Mouse (Mus musculus) hindbrain, embryonic 16.5 days (tissue): ENCODE data around the gene Nptxr. TPM values are rescaled to one million over a fixed set of nuclear protein-coding genes. Genes with fewer than 3 reads are reported as not detected.

ENCODE experiments used
- ATAC-seq: fragments of 200-750 bp; cut with Nextera tagmentation; 2 replicates; pipeline ENCODE4 v1.8.0; 2017; ENCODE audit warnings: moderate TSS enrichment, moderate library complexity
- H3K27ac ChIP-seq: fragments of 300-500 bp; sonication (generic); 2 replicates; pipeline ENCODE4 v1.5.1; 2014; ENCODE audit warnings: low read depth, mild to moderate bottlenecking, control low read depth, low read length, moderate library complexity
- H3K27me3 ChIP-seq: fragments of 300-500 bp; sonication (generic); replicated peaks from 2 replicates; pipeline ENCODE4 v1.6.1; 2014; ENCODE audit warnings: low read length; ENCODE audit not compliant: control insufficient read depth, insufficient read depth
- H3K36me3 ChIP-seq: fragments of 300-500 bp; sonication (generic); 2 replicates; pipeline ENCODE4 v1.6.1; 2014; ENCODE audit warnings: mild to moderate bottlenecking, low read length, moderate library complexity, mixed read lengths; ENCODE audit not compliant: control insufficient read depth, insufficient read depth
- H3K4me1 ChIP-seq: fragments of 300-500 bp; sonication (generic); 2 replicates; pipeline ENCODE4 v1.6.1; 2014; ENCODE audit warnings: low read depth, low read length; ENCODE audit not compliant: control insufficient read depth, insufficient read depth
- H3K4me2 ChIP-seq: fragments of 300-500 bp; sonication (generic); 2 replicates; pipeline ENCODE4 v1.6.1; 2014; ENCODE audit warnings: mild to moderate bottlenecking, low read length, control low read depth, moderate library complexity
- H3K4me3 ChIP-seq: fragments of 300-500 bp; sonication (generic); 2 replicates; pipeline ENCODE4 v1.5.1; 2014; ENCODE audit warnings: mild to moderate bottlenecking, low read length, control low read depth, moderate library complexity
- H3K9ac ChIP-seq: fragments of 300-500 bp; sonication (generic); 2 replicates; pipeline ENCODE4 v1.6.1; 2014; ENCODE audit warnings: low read depth, mild to moderate bottlenecking, control low read depth, low read length, moderate library complexity
- H3K9me3 ChIP-seq: fragments of 300-500 bp; sonication (generic); 2 replicates; pipeline ENCODE4 v1.6.1; 2014; ENCODE audit warnings: mild to moderate bottlenecking, low read length, moderate library complexity; ENCODE audit not compliant: control insufficient read depth
- WGBS: fragments of 180-500 bp; shearing (Covaris S2); extraction: QIAGEN DNeasy Blood & Tissue Kit; methylation state at CpG from one replicate; pipeline ENCODE4 v1.1.7; 2014; 5-methylcytosine and 5-hydroxymethylcytosine counted together
- polyA plus RNA-seq: library from polyadenylated mRNA; unstranded; fragments of >200 nt; fragmentation: Nextera tagmentation; extraction: Ambion mirVana; gene quantifications from 2 replicates; pipeline ENCODE4 v1.2.1, GENCODE M21; 2015

Nptxr gene
- polyA plus RNA-seq, 1 experiment from 2014 or later, result 44.1 TPM

DNA sequence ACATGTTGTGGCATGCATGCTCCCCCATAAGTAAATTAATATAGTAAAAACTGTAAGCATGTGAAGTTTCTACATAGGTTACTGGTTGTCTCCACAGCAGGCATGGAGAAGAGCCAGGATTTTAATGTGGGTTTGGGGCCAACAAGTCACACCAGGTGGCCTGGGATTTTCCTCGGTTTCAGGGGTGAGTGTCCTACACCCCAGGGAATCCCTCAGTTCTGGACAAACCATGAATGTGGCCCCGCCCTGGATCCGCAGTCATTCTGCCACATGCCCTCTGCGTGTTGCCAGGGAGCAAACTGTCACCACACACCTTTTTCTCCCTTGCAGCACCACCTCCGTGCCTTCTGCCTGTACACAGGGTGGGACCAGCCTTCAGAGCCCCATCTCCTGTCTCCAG, 4.1 kb upstream of the Nptxr start:
- H3K4me3 ChIP-seq, result no peak overlapping the region
- no peaks in the 10 kb centered on the region for H3K9me3 ChIP-seq
- H3K4me1 ChIP-seq, result peaks cover 3% of the 10 kb centered on the region; the same call in 1 of the 2 replicates
- no peak overlapping the region; the same call in 1 of the 2 replicates for H3K9ac ChIP-seq
- H3K36me3 ChIP-seq, result no peaks in the 10 kb centered on the region
- no peak overlapping the region for H3K4me2 ChIP-seq
- peaks cover 5% of the 10 kb centered on the region for H3K27me3 ChIP-seq
- no peak overlapping the region for H3K27ac ChIP-seq
- 62% methylated on average over 5 of the region's 5 CpGs for WGBS
- no peak for ATAC-seq

DNA sequence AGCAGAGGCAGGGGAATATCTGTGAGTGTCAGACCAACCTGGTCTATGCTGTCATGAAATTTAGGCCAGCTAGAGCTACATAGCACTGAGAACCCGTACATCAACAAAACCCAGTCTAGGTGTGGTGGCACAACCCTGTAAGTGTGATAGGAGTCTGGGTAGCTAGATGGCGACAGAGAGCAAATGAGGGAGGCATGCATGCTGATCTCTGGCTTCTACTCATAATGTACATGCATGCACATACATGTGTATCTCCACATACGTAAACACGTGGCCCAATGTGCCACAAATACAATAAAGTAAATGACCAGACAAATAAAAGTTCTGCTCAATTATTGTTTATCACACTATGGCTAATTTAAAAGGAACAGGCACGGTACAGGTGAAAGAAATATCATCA, 3.5 kb upstream of the Nptxr start:
- peaks cover 5% of the 10 kb centered on the region for H3K27me3 ChIP-seq
- peaks cover 3% of the 10 kb centered on the region; the same call in 1 of the 2 replicates for H3K4me1 ChIP-seq
- H3K36me3 ChIP-seq, result no peaks in the 10 kb centered on the region
- 32% methylated on average over 5 of the region's 5 CpGs for WGBS
- no peak overlapping the region for H3K4me3 ChIP-seq
- no peaks in the 10 kb centered on the region for H3K9me3 ChIP-seq
- no peak overlapping the region for H3K27ac ChIP-seq
- no peak for ATAC-seq
- H3K9ac ChIP-seq, result no peak overlapping the region
- no peak overlapping the region for H3K4me2 ChIP-seq

DNA sequence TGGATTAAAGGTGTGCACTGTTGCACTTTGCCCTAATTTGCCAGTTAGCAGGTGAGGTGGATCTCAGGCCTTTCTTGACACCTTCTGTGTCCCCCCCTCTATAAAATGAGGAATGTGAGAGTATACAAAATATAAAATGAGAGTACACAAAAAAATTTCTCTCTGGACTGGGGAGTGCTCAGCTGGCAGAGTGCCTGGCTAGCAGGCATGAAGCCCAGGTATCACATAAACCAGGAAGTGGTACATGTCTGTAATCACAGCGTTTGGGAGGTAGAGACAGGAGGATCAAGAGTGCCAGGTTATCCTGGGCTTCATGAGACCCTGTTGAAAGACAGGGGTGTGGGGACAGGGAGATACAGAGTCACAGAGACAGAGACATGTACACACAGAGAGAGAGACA, 2.5 kb upstream of the Nptxr start:
- Histone ChIP-seq H3K4me1 (peaks cover 9% of the 10 kb centered on the region), H3K4me2 (no peak overlapping the region), H3K27ac (no peak overlapping the region), H3K4me3 (no peak overlapping the region), H3K9ac (no peak overlapping the region), H3K36me3 (no peaks in the 10 kb centered on the region), H3K27me3 (peaks cover 5% of the 10 kb centered on the region), H3K9me3 (no peaks in the 10 kb centered on the region)
- ATAC-seq, result no peak
- WGBS, result 55% methylated on average over 1 of the region's 1 CpGs

DNA sequence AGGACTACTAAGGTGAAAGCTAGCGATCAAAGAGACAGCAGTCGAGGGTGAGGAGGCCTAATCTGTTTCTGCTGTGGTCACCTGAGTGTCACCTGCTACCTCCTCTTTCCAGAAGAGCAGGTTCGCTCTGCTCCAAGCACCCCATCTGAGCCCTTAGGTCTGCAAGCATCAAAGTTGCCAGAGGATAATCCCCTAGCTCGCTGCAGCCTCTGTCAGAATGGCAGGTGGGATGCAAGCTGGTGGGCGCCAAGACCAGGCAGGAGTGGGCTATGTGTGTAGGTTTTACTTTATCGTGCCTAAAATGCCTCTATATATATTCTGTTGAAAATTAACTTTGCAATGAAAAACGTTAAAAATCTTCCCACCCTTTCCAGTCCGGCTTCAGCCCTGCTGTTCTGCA, 680 bp upstream of the Nptxr start:
- peaks cover 11% of the 10 kb centered on the region for H3K4me1 ChIP-seq
- ATAC-seq, result no peak
- H3K27ac ChIP-seq, result no peak overlapping the region; the same call in none of the 2 replicates
- no peaks in the 10 kb centered on the region for H3K9me3 ChIP-seq
- H3K27me3 ChIP-seq, result peaks cover 5% of the 10 kb centered on the region
- WGBS, result 26% methylated on average over 8 of the region's 8 CpGs
- H3K4me3 ChIP-seq, result peak overlapping the region; percentile 79; the same call in 1 of the 2 replicates
- peak overlapping the region; percentile 86 for H3K9ac ChIP-seq
- no peaks in the 10 kb centered on the region for H3K36me3 ChIP-seq
- peak overlapping the region; percentile 83 for H3K4me2 ChIP-seq

DNA sequence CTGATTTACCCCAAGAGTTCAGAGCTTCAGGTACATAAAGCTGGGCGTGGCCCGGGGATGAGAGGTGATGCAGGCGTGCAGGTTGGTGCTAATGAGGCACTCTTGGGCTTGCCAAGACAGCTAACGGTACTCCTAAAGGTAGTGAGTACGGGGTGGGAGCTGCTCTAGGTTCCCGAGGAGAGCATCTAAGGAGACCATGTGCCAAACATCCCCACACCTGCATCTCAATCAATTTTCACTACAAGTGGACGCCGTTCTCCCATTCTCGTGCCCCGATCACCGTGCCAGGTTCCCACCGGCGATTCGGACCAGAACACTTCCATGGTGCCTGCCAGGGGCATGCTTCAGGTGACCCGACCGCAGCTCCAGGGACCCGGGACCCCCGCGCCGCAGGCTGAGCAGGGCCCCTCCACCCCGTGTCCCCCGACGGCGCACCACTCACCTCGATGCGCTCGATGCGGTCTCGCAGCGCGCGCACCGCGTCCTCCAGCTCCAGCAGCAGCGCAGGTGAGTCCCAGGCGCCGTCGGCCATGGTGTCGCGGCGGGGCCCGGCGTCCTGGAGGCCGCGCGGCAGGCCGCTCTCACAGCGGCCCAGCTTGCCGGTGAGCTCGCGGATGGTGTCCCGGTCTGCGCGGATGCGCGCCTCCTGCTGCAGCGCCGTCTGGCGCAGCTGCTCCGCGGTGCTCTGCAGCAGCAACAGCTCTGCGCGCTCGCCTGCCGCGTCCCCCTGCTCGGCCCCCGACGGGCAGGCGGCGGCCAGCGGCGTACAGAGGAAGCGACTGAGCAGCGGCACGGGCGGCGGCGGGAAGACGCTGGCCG, 824 bp downstream of the Nptxr start:
- no peaks in the 10 kb centered on the region for H3K9me3 ChIP-seq
- H3K4me3 ChIP-seq, result peak overlapping the region; percentile 79
- H3K27ac ChIP-seq, result peak overlapping the region; percentile 83
- ATAC-seq, result peak; percentile 56
- H3K9ac ChIP-seq, result peak overlapping the region; percentile 86
- no peaks in the 10 kb centered on the region for H3K36me3 ChIP-seq
- WGBS, result 4% methylated on average over 65 of the region's 81 CpGs
- peaks cover 3% of the 10 kb centered on the region; the same call in 1 of the 2 replicates for H3K27me3 ChIP-seq
- peak overlapping the region; percentile 83 for H3K4me2 ChIP-seq
- peaks cover 11% of the 10 kb centered on the region for H3K4me1 ChIP-seq

DNA sequence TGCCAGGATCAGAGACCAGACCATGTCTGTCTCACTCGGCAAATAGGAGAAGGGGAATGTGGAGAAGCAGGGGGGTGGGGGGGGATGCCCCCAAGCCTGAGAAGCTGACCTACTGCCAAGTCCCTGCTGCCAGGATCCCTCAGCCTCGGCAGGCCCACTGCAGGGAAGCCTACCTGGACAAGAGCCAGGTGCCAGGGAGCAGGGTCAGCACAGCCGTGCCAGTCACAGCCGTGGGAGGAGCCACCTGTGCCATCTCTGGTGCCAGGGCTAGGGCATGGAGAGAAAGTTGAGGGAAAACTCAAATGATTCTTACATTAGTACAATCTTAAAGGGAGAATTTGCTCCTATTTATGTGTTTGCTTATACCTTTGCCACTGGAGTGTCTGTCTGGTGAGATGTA, 2.3 kb downstream of the Nptxr start:
- Histone ChIP-seq H3K36me3 (no peaks in the 10 kb centered on the region), H3K9me3 (no peaks in the 10 kb centered on the region), H3K9ac (no peak overlapping the region), H3K27me3 (peaks cover 2% of the 10 kb centered on the region; the same call in 1 of the 2 replicates), H3K4me3 (no peak overlapping the region; the same call in 1 of the 2 replicates), H3K4me1 (peaks cover 11% of the 10 kb centered on the region), H3K27ac (no peak overlapping the region), H3K4me2 (peak overlapping the region; percentile 83)
- ATAC-seq, result no peak
- 46% methylated on average over 4 of the region's 4 CpGs for WGBS

DNA sequence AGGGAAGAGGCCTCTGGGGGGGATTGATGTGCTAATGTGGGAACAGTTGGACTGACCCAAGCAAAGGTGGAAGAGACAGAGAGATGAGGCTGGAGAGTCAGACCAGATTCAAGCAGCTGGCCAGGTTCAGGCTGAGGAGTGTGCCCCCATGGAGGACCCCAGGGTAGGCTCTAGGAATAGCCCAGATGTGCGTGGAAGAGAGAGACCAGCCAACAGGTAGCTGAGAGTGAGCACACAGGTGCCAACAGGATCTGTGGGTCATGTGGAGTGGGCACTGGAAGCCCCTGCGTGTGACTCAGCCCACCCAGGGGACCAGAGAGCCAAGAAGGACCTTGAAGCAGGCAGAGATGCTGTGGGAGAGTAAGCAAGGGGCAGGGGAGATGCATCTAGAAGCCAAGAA, 2.9 kb downstream of the Nptxr start:
- Histone ChIP-seq H3K4me2 (no peak overlapping the region), H3K27me3 (peaks cover 2% of the 10 kb centered on the region; the same call in 1 of the 2 replicates), H3K4me3 (no peak overlapping the region), H3K36me3 (no peaks in the 10 kb centered on the region), H3K9ac (no peak overlapping the region), H3K9me3 (no peaks in the 10 kb centered on the region), H3K4me1 (peaks cover 11% of the 10 kb centered on the region), H3K27ac (no peak overlapping the region)
- WGBS, result 66% methylated on average over 2 of the region's 2 CpGs
- no peak for ATAC-seq

DNA sequence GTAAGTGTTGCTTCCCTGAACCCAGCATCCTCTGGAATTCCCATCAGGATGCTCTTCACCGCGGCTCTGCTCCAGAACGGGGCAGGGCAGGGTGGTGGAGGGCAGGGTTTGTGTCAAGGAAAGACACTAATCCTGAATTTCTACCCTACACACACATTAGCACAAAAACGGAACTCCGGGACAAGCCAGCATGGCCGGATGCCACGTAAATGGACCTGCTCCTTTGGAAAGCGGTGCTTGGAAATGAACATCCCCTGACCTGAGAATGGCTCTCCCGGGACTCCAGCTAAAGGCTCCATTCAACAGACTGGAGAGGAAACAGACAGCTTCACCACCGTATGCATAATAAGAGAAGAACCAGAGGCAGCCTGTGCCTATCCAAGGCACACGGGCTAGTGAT, 3.9 kb downstream of the Nptxr start:
- H3K36me3 ChIP-seq, result no peaks in the 10 kb centered on the region
- H3K4me2 ChIP-seq, result no peak overlapping the region
- H3K9me3 ChIP-seq, result no peaks in the 10 kb centered on the region
- peaks cover 11% of the 10 kb centered on the region for H3K4me1 ChIP-seq
- no peak overlapping the region for H3K9ac ChIP-seq
- H3K27ac ChIP-seq, result no peak overlapping the region
- H3K4me3 ChIP-seq, result no peak overlapping the region
- no peak for ATAC-seq
- 0 out of 2 replicates have a peak, but pooled peaks cover under 1% of the 10 kb centered on the region for H3K27me3 ChIP-seq
- 42% methylated on average over 11 of the region's 11 CpGs for WGBS

DNA sequence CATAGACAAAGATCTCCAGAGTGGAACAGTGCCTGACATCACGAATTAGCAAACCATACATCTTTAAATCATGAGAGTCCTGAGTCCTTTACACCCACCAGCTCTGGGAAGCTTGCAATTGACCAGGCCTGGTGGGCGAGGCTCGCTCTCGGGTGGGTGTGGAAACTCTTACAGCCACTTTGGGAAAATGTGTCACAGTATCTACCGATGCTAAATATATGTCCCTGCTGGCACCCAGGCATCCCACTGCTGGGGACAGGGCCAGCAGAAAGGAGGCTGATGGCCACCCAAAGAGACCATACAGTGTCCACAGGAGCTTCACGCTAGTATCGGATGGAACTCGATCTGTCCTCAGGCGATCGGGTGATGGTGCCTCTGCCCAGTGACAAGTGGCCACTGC, 6.0 kb downstream of the Nptxr start:
- Histone ChIP-seq H3K27ac (no peak overlapping the region), H3K27me3 (no peaks in the 10 kb centered on the region), H3K4me2 (no peak overlapping the region), H3K9me3 (no peaks in the 10 kb centered on the region), H3K9ac (no peak overlapping the region), H3K4me1 (peaks cover 8% of the 10 kb centered on the region), H3K4me3 (no peak overlapping the region), H3K36me3 (no peaks in the 10 kb centered on the region)
- ATAC-seq, result no peak
- whole genome bisulfite sequencing, result 87% methylated on average over 10 of the region's 10 CpGs
